Mouse (Mus musculus) gastrocnemius, postnatal 10 days (tissue): Measurements from ENCODE around the gene Clk3. TPM values are rescaled to one million over a fixed set of nuclear protein-coding genes. Genes with fewer than 3 reads are reported as not detected.
"Not testable (repeated sequence)": the region's sequence is repeated elsewhere in the genome, so short reads cannot be mapped to it uniquely, and the experiment has no call there.

Source experiments
- DNase-seq: peaks from one replicate; pipeline ENCODE4 v3.0.0; 2021; ENCODE audit warnings: mixed read lengths
- total RNA-seq, 2 experiments: library from RNA; stranded (reverse); gene quantifications; 2 replicates each; pipeline ENCODE4 v1.2.3; 2021

The Clk3 gene
- total RNA-seq, 2 experiments from 2014 or later = 34.8 to 45.3 TPM

DNA sequence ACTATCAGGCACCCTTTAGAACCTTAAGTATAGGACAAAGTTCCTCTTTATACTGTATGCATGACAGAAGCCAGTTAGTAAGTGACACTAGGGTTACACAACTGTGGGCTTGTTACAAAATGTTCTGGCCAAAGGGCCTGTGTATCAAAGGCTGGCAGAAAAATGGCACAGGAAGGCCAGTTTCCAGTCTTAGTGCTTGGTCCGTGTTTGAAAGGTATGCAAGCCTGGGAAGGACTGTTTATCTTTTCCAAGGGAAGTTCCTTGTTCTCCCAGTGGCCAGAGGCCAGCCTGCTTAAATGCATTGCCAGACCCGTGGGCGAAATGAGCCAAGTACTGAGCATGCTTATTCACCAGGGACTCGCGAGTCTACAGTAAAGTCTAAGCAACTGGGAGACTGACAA, 42.3 kb downstream of the Clk3 start:
- DNase-seq = peak; percentile 52

DNA sequence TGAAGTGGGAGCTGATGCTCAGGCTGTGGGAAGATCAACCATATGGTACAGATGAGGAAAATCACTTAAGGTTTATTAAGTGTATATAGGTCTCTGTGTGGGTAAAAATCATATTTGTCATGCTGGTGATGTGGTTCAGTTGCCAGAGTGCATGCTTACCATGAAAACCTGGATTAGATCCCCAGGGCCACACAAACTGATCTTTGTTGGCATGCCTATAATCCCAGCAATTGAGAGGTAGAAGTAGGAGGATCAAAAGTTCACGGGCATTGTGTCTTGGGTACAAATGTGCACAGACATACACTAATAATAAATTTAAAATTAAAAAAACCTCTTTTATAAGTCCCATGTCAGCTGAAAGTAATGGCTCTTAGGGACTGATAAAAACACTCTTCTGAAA, 43.3 kb downstream of the Clk3 start:
- DNase-seq = no peak

- no peak for DNase-seq
Observed at GRCm38 (mm10) chr9:57720736-57721135, 44.9 kb downstream of the Clk3 start.

GRCm38 (mm10) chr9:57718408-57718807, 47.3 kb downstream of the Clk3 start:
- DNase-seq = no peak

- no peak for DNase-seq
Observed at GRCm38 (mm10) chr9:57712194-57712593, 53.5 kb downstream of the Clk3 start.

DNA sequence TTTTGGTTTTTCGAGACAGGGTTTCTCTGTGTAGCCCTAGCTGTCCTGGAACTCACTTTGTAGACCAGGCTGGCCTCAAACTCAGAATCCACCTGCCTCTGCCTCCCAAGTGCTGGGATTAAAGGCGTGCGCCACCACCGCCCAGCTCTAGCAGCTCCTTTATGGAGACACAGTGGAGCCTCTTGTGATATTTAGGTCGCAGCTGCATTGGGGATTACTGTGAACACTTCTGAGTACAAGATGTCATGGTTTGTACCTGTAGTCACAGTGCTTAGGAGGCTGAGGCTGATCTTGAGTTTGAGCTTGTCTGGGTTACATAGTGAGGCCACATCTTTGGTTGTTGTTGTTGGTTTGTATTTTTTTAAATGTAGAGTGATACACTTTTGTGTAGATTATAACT, 55.4 kb downstream of the Clk3 start:
- DNase-seq = not testable (repeated sequence)

- DNase-seq = no peak
Observed at GRCm38 (mm10) chr9:57708720-57709274, 56.9 kb downstream of the Clk3 start.

GRCm38 (mm10) chr9:57708068-57708719, 57.5 kb downstream of the Clk3 start, which contains the start of gene Edc3:
Gene Edc3 (plus strand): TSS chr9:57708540.
- peak; percentile 93 for DNase-seq

DNA sequence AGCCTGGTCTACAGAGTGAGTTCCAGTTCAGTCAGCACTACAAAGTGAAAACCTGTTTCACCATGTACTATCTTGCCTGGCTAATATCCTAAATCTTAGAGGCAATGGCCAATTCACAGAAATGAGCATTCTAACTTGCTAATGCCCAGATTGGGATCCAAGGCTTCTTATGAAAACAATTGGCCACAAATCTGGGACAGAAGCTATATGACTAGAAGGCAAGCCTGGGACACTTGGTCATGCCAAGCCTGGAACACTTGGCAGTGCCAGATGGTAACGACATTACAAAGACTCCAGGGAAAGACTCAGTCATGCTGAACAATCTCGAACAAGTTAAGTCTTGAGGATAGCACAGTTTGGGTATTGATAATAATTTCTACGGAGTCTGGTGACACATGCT, 59.2 kb downstream of the Clk3 start:
- DNase-seq = no peak

Other genes starting within 250 kb of the Clk3 start
- 1,000 to 10,000 TPM in 1 of 2 experiments, 100 to 1,000 TPM in 1; 862 to 1,077 TPM for gene Cox5a, start 244.6 kb downstream of the Clk3 start, total RNA-seq
- gene Fam219b, start 228.3 kb downstream of the Clk3 start, total RNA-seq = 1 to 10 TPM; 9.1 to 9.2 TPM
- gene Mpi, start 213.1 kb downstream of the Clk3 start, total RNA-seq = 10 to 100 TPM; 87.2 to 96.9 TPM
- gene Scamp2, start 204.9 kb downstream of the Clk3 start, total RNA-seq = 10 to 100 TPM; 52.5 to 56.3 TPM
- 10 to 100 TPM in 1 of 2 experiments, 1 to 10 TPM in 1; 7.6 to 12.2 TPM for gene Ulk3, start 176.4 kb downstream of the Clk3 start, total RNA-seq
- gene Cplx3, start 159.6 kb downstream of the Clk3 start, total RNA-seq = not detected
- gene Lman1l, start 145.1 kb downstream of the Clk3 start, total RNA-seq = not detected
- 10 to 100 TPM; 19.3 to 31.7 TPM for gene Csk, start 112.2 kb downstream of the Clk3 start, total RNA-seq
- gene Cyp1a2, start 82.2 kb downstream of the Clk3 start, total RNA-seq = under 1 TPM in 1 of 2 experiments, not detected in 1; 0.14 TPM
- gene Cyp1a1, start 77.9 kb downstream of the Clk3 start, total RNA-seq = under 1 TPM; 0.09 TPM
- 1 to 10 TPM; 7.8 to 8.5 TPM for gene Edc3, start 57.3 kb downstream of the Clk3 start, total RNA-seq
- 1 to 10 TPM; 1.6 to 3.3 TPM for gene Arid3b, start 70.9 kb upstream of the Clk3 start, total RNA-seq
- 10 to 100 TPM; 48.7 to 49.2 TPM for gene Ubl7, start 145.1 kb upstream of the Clk3 start, total RNA-seq
- gene Sema7a, start 174.3 kb upstream of the Clk3 start, total RNA-seq = 10 to 100 TPM; 15.7 to 18.5 TPM
- gene Cyp11a1, start 240.6 kb upstream of the Clk3 start, total RNA-seq = 1 to 10 TPM; 1.2 to 1.6 TPM